Mouse (Mus musculus): Measurements from ENCODE around the gene Msrb1. TPM values are rescaled to one million over a fixed set of nuclear protein-coding genes. Genes with fewer than 3 reads are reported as not detected.
"Not testable (repeated sequence)": the region's sequence is repeated elsewhere in the genome, so short reads cannot be mapped to it uniquely, and the experiment has no call there.

Gene Msrb1
- polyA plus RNA-seq, 1 experiment from 2014 or later = 45.5 TPM

- 97% methylated on average over 15 of the region's 15 CpGs for WGBS
- Histone ChIP-seq H3K4me2 (ENCODE audit: low read depth, low read length) (no peak overlapping the region), H3K9ac (ENCODE audit: low read length) (no peak overlapping the region), H3K4me3 (replicated peaks; ENCODE audit: low read length) (no peak overlapping the region), H3K27me3 (ENCODE audit: control insufficient read depth, insufficient read depth, low read length) (no peaks in the 10 kb centered on the region), H3K9me3 (replicated peaks; ENCODE audit: control insufficient read depth, low read length) (no peaks in the 10 kb centered on the region), H3K27ac (ENCODE audit: low read length) (no peak overlapping the region), H3K36me3 (ENCODE audit: control insufficient read depth, insufficient read depth, low read length) (0 out of 2 replicates have a peak, but pooled peaks cover 3% of the 10 kb centered on the region), H3K4me1 (ENCODE audit: control insufficient read depth, insufficient read depth, low read length) (peaks cover 2% of the 10 kb centered on the region; the same call in 1 of the 2 replicates)
- no peak for ATAC-seq (ENCODE audit: insufficient read depth, low FRiP score)
Observed at GRCm38 (mm10) chr17:24716166-24716682, 20.2 kb upstream of the Msrb1 start.

- H3K9ac ChIP-seq (ENCODE audit: low read length) = peak within 1 kb of the TSS; percentile 95
- no peak for ATAC-seq (ENCODE audit: insufficient read depth, low FRiP score)
- WGBS = 91% methylated on average over 4 of the region's 4 CpGs
Observed at GRCm38 (mm10) chr17:24717943-24718342, 18.5 kb upstream of the Msrb1 start, which contains the start of the genes Rnf151 and Rps2. Gene Rnf151 (minus strand): TSS chr17:24718063. Gene Rps2 (plus strand): TSS chr17:24718116.

DNA sequence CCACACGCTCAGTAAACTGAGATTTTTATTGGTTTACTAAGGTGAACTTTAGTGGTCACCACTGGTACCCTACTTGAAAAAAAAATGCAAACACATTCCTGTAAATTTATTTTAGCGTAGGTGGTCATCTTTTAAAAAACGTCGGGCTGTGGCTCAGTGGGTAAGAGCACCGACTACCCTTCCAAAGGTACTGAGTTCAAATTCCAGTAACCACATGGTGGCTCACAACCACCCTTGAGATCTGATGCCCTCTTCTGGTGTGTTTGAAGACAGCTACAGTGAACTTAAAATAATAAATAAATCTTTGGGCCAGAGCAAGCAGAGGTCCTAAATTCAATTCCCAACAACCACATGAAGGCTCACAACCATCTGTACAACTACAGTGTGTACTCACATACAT, 17.5 kb upstream of the Msrb1 start:
- peak overlapping the region; percentile 95 for H3K9ac ChIP-seq (ENCODE audit: low read length)
- H3K36me3 ChIP-seq (ENCODE audit: control insufficient read depth, insufficient read depth, low read length); H3K27me3 ChIP-seq (ENCODE audit: control insufficient read depth, insufficient read depth, low read length); H3K27ac ChIP-seq (ENCODE audit: low read length); ATAC-seq (ENCODE audit: insufficient read depth, low FRiP score); H3K9me3 ChIP-seq (replicated peaks; ENCODE audit: control insufficient read depth, low read length): not testable (repeated sequence)
- peak overlapping the region; percentile 94 for H3K4me3 ChIP-seq (replicated peaks; ENCODE audit: low read length)
- peaks cover 19% of the 10 kb centered on the region for H3K4me1 ChIP-seq (ENCODE audit: control insufficient read depth, insufficient read depth, low read length)
- H3K4me2 ChIP-seq (ENCODE audit: low read depth, low read length) = peak overlapping the region; percentile 48
- WGBS = 57% methylated on average over 5 of the region's 5 CpGs

More at GRCm38 (mm10) chr17:24717943-24718342, 18.5 kb upstream of the Msrb1 start, which contains the start of the genes Rnf151 and Rps2:
- Histone ChIP-seq H3K4me2 (ENCODE audit: low read depth, low read length) (peak within 1 kb of the TSS; percentile 48), H3K27ac (ENCODE audit: low read length) (no peak within 1 kb of the TSS), H3K27me3 (ENCODE audit: control insufficient read depth, insufficient read depth, low read length) (no peaks in the 10 kb centered on the region), H3K9me3 (replicated peaks; ENCODE audit: control insufficient read depth, low read length) (no peaks in the 10 kb centered on the region), H3K4me3 (replicated peaks; ENCODE audit: low read length) (peak within 1 kb of the TSS; percentile 94), H3K36me3 (ENCODE audit: control insufficient read depth, insufficient read depth, low read length) (0 out of 2 replicates have a peak, but pooled peaks cover 3% of the 10 kb centered on the region), H3K4me1 (ENCODE audit: control insufficient read depth, insufficient read depth, low read length) (peaks cover 14% of the 10 kb centered on the region)

DNA sequence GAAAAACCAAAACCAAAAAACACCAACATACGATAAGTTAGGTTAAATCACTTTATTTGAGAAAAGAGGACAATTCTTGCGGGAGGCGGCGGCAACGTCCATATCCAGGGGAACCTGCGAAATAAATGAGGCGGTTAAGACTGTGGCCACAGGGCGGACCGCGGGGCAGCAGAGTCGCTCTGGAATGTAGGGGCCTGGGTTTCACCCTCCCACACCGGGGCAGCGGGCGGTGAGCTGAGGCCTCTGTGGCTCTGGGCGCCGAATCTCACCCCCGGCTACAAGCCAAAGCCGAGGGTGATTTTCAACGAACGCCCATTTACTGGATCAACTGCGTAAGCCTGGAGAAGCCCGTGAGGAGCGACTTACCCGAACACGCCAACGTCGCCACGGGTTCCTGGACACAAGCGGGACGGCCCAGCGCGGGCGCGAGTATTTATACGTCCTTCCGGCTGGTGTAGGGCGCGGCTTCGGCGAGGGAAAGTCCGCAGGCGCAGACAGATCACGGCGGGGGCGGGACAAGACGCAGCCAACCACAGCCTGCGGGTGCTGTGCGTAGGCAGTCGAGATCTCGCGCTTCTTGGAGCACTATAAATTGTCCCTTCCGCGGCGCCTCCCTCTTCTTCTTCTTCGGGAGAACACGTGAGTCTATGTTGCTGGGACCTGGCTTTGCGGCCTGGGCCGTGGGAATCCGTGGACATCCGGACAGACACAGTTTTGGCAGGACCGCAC, 16.8 kb upstream of the Msrb1 start:
- peak; percentile 99 for ATAC-seq (ENCODE audit: insufficient read depth, low FRiP score)
- H3K9ac ChIP-seq (ENCODE audit: low read length) = peak overlapping the region; percentile 95
- H3K9me3 ChIP-seq (replicated peaks; ENCODE audit: control insufficient read depth, low read length) = no peaks in the 10 kb centered on the region
- H3K4me3 ChIP-seq (replicated peaks; ENCODE audit: low read length) = peak overlapping the region; percentile 94
- H3K4me1 ChIP-seq (ENCODE audit: control insufficient read depth, insufficient read depth, low read length) = peaks cover 19% of the 10 kb centered on the region
- no peaks in the 10 kb centered on the region for H3K27me3 ChIP-seq (ENCODE audit: control insufficient read depth, insufficient read depth, low read length)
- peak overlapping the region; percentile 72 for H3K4me2 ChIP-seq (ENCODE audit: low read depth, low read length)
- WGBS = under 1% methylated on average over 61 of the region's 61 CpGs
- H3K27ac ChIP-seq (ENCODE audit: low read length) = peak overlapping the region; percentile 88
- H3K36me3 ChIP-seq (ENCODE audit: control insufficient read depth, insufficient read depth, low read length) = 0 out of 2 replicates have a peak, but pooled peaks cover 3% of the 10 kb centered on the region

- Histone ChIP-seq H3K4me1 (ENCODE audit: control insufficient read depth, insufficient read depth, low read length) (peaks cover 19% of the 10 kb centered on the region), H3K4me3 (replicated peaks; ENCODE audit: low read length) (peak overlapping the region; percentile 94), H3K4me2 (ENCODE audit: low read depth, low read length) (peak overlapping the region; percentile 72), H3K27ac (ENCODE audit: low read length) (peak overlapping the region; percentile 39; the same call in 1 of the 2 replicates), H3K9ac (ENCODE audit: low read length) (peak overlapping the region; percentile 80)
- H3K9me3 ChIP-seq (replicated peaks; ENCODE audit: control insufficient read depth, low read length); H3K27me3 ChIP-seq (ENCODE audit: control insufficient read depth, insufficient read depth, low read length); ATAC-seq (ENCODE audit: insufficient read depth, low FRiP score); H3K36me3 ChIP-seq (ENCODE audit: control insufficient read depth, insufficient read depth, low read length): not testable (repeated sequence)
- under 1% methylated on average over 11 of the region's 11 CpGs for WGBS
Observed at GRCm38 (mm10) chr17:24720616-24721015, 15.8 kb upstream of the Msrb1 start.

DNA sequence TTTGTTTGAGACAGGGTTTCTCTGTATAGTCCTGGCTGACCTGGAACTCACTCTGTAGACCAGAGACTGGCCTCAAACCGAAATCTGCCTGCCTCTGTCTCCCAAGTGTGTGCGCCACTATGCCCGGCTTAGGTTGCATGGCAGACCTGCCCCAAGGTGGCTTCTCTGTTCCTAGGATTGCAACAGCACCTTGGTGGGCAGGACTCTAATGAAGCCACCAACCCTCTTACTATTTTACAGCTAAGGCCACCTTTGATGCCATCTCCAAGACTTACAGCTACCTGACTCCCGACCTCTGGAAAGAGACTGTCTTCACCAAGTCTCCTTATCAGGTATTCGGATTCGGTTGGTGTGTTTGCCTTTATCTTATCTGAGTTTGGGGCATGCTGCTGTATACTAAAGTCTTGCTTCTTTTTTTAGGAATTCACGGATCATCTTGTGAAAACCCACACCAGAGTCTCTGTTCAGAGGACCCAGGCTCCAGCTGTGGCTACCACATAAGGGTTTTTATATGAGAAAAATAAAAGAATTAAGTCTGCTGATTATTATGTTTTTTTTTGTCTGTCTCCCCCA, 15.0 kb upstream of the Msrb1 start:
- not testable (repeated sequence) for H3K9me3 ChIP-seq (replicated peaks; ENCODE audit: control insufficient read depth, low read length); H3K27me3 ChIP-seq (ENCODE audit: control insufficient read depth, insufficient read depth, low read length); H3K36me3 ChIP-seq (ENCODE audit: control insufficient read depth, insufficient read depth, low read length); H3K27ac ChIP-seq (ENCODE audit: low read length); ATAC-seq (ENCODE audit: insufficient read depth, low FRiP score)
- H3K4me1 ChIP-seq (ENCODE audit: control insufficient read depth, insufficient read depth, low read length) = peaks cover 19% of the 10 kb centered on the region
- H3K9ac ChIP-seq (ENCODE audit: low read length) = peak overlapping the region; percentile 66
- peak overlapping the region; percentile 72 for H3K4me2 ChIP-seq (ENCODE audit: low read depth, low read length)
- peak overlapping the region; percentile 94 for H3K4me3 ChIP-seq (replicated peaks; ENCODE audit: low read length)
- 43% methylated on average over 7 of the region's 7 CpGs for WGBS

DNA sequence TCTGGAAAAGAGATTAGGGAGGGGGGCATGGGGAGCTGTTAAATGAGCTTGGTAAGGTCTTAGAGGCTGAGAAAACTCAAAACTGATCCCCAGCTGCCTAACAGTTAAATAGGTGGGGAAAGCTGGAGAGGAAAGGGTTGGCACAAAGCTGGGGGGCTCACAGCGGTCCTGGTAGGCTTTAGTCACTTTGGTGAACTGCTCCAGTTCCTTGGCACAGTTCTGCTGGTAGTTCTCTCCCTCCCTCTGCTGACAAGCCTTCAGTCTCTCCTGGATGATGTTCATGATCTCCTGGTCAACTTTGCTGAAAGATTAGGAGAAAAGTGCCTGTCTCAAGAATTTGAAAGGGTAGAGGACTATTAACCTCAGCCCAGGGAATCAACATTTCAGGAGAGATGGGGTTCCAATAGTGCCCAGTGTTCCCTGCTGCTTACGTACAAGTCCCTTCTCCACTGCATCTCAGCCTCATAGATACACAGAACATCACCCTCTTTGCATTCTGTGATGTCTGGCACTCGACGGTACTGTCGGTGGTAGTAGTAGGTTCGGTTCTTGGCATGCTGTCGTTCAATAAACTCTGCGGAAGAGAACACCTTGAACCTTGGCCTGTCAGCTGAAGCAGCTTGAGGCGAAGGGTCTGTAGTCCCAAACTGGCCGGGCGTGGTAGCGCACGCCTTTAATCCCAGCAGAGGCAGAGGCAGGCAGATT, 14.1 kb upstream of the Msrb1 start:
- no peaks in the 10 kb centered on the region; the same call in 1 of the 2 replicates for H3K27me3 ChIP-seq (ENCODE audit: control insufficient read depth, insufficient read depth, low read length)
- peaks cover 19% of the 10 kb centered on the region for H3K4me1 ChIP-seq (ENCODE audit: control insufficient read depth, insufficient read depth, low read length)
- H3K4me3 ChIP-seq (replicated peaks; ENCODE audit: low read length) = 0 out of 2 replicates have a peak overlapping the region, but pooled peaks have one; percentile 7
- 0 out of 2 replicates have a peak, but pooled peaks cover 3% of the 10 kb centered on the region for H3K36me3 ChIP-seq (ENCODE audit: control insufficient read depth, insufficient read depth, low read length)
- H3K27ac ChIP-seq (ENCODE audit: low read length) = no peak overlapping the region
- peak overlapping the region; percentile 72 for H3K4me2 ChIP-seq (ENCODE audit: low read depth, low read length)
- WGBS = 34% methylated on average over 13 of the region's 13 CpGs
- peak overlapping the region; percentile 52; the same call in 1 of the 2 replicates for H3K9ac ChIP-seq (ENCODE audit: low read length)
- H3K9me3 ChIP-seq (replicated peaks; ENCODE audit: control insufficient read depth, low read length) = no peaks in the 10 kb centered on the region
- no peak for ATAC-seq (ENCODE audit: insufficient read depth, low FRiP score)

- WGBS = under 1% methylated on average over 12 of the region's 12 CpGs
- Histone ChIP-seq H3K9me3 (replicated peaks; ENCODE audit: control insufficient read depth, low read length) (no peaks in the 10 kb centered on the region), H3K9ac (ENCODE audit: low read length) (peak overlapping the region; percentile 90), H3K27me3 (ENCODE audit: control insufficient read depth, insufficient read depth, low read length) (no peaks in the 10 kb centered on the region; the same call in 1 of the 2 replicates), H3K4me2 (ENCODE audit: low read depth, low read length) (peak overlapping the region; percentile 72), H3K4me1 (ENCODE audit: control insufficient read depth, insufficient read depth, low read length) (peaks cover 19% of the 10 kb centered on the region), H3K36me3 (ENCODE audit: control insufficient read depth, insufficient read depth, low read length) (0 out of 2 replicates have a peak, but pooled peaks cover 3% of the 10 kb centered on the region), H3K4me3 (replicated peaks; ENCODE audit: low read length) (peak overlapping the region; percentile 90), H3K27ac (ENCODE audit: low read length) (peak overlapping the region; percentile 86)
- no peak for ATAC-seq (ENCODE audit: insufficient read depth, low FRiP score)
Observed at GRCm38 (mm10) chr17:24723122-24723880, 13.1 kb upstream of the Msrb1 start.
